Mouse (Mus musculus): ENCODE data around the gene Cd276.

DNA sequence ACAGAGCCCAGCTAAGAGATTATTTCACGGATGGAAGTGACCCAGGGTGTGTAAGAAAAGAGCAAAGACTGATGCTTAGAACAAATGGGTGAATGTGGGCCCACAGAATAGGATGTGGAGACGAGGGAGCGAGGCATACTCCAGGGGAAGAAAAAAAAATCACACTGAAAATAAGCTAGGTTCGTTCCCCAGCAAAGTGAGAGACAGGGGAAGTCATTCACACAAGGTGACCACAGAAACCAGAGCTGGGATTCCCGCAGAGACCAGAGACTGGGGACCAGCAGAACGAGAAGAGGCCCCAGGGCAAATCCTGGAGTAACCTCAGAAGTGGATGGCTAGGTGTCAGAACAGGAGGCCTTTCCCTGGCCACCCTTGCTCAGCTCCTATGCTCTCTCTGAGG lies 9.8 kb downstream of the Cd276 start:
- TF ChIP-seq CTCF (IDR thresholded peaks at IDR 0.05; ENCODE audit: extremely low read depth, insufficient read length, insufficient replicate concordance, low read depth, low read length): no peak
- no peak for TF ChIP-seq POLR2A (IDR thresholded peaks at IDR 0.05; ENCODE audit: low read depth, low read length)
